Mouse (Mus musculus) liver, adult 2 months (tissue): ENCODE results near the gene Fam219a. TPM values are rescaled to one million over a fixed set of nuclear protein-coding genes. Genes with fewer than 3 reads are reported as not detected.

Source experiments
- DNase-seq: peaks from one replicate; pipeline ENCODE4 v3.0.0-alpha.2; 2011; ENCODE audit warnings: low read depth, low spot score; ENCODE audit errors: extremely low read depth
- H3K27ac ChIP-seq: fragments of 200-500 bp; replicated peaks from 2 replicates; pipeline ENCODE4 v1.5.1; 2012; ENCODE audit warnings: low read depth, mild to moderate bottlenecking, control low read depth, inconsistent platforms, low read length; ENCODE audit not compliant: insufficient read depth
- H3K27me3 ChIP-seq: fragments of 200-500 bp; 2 replicates; pipeline ENCODE4 v1.6.1; 2012; ENCODE audit warnings: mild to moderate bottlenecking, moderate library complexity, low read length, inconsistent platforms; ENCODE audit not compliant: control insufficient read depth, insufficient read depth
- H3K36me3 ChIP-seq: fragments of 200-500 bp; 2 replicates; pipeline ENCODE4 v1.6.1; 2012; ENCODE audit warnings: low read length, inconsistent platforms; ENCODE audit not compliant: control insufficient read depth, insufficient read depth
- H3K4me1 ChIP-seq: fragments of 200-500 bp; 2 replicates; pipeline ENCODE4 v1.6.1; 2011; ENCODE audit warnings: low read length; ENCODE audit not compliant: control insufficient read depth, insufficient read depth
- H3K4me3 ChIP-seq: fragments of 200-500 bp; 2 replicates; pipeline ENCODE4 v1.5.1; 2011; ENCODE audit warnings: low read depth, mild to moderate bottlenecking, control low read depth, low read length, moderate library complexity; ENCODE audit not compliant: insufficient read depth
- H3K79me2 ChIP-seq: fragments of 200-500 bp; 2 replicates; pipeline ENCODE4 v1.6.1; 2012; ENCODE audit warnings: inconsistent platforms, mild to moderate bottlenecking, low read length, moderate library complexity; ENCODE audit not compliant: control insufficient read depth, insufficient read depth
- H3K9ac ChIP-seq: fragments of 200-500 bp; 2 replicates; pipeline ENCODE4 v1.6.1; 2012; ENCODE audit warnings: low read depth, mild to moderate bottlenecking, control low read depth, inconsistent platforms, low read length
- CTCF ChIP-seq: fragments of 200-500 bp; IDR thresholded peaks from 2 replicates; pipeline ENCODE4 v1.5.1; 2011; ENCODE audit warnings: low read depth, low read length, control low read depth
- POLR2A ChIP-seq: fragments of 200-500 bp; IDR thresholded peaks from 2 replicates; pipeline ENCODE4 v1.6.1; 2011; ENCODE audit warnings: low read length, control low read depth; ENCODE audit not compliant: insufficient read depth; ENCODE audit errors: extremely low read depth
- WGBS: fragments of 180-500 bp; shearing (Covaris S2); methylation state at CpG from one replicate; pipeline ENCODE4 v1.1.7; 2018; 5-methylcytosine and 5-hydroxymethylcytosine counted together
- polyA plus RNA-seq: library from polyadenylated mRNA; depleted of rRNA; stranded (reverse); fragments of >200 nt; gene quantifications from 2 replicates; pipeline ENCODE4 v1.2.3, GENCODE M21; 2012
- total RNA-seq: library from RNA; depleted of rRNA; stranded (reverse); fragments of >200 nt; gene quantifications from 2 replicates; pipeline ENCODE4 v1.2.3, GENCODE M21; 2014

The Fam219a gene
- total and polyA plus RNA-seq, 2 experiments, result 1.5 to 6.5 TPM

- Histone ChIP-seq H3K27me3 (no peaks in the 10 kb centered on the region), H3K4me1 (peaks cover 10% of the 10 kb centered on the region; the same call in 1 of the 2 replicates), H3K4me3 (no peak overlapping the region), H3K9ac (no peak overlapping the region), H3K36me3 (no peaks in the 10 kb centered on the region), H3K27ac (no peak overlapping the region), H3K79me2 (no peaks in the 10 kb centered on the region; the same call in 1 of the 2 replicates)
- WGBS, result 14% methylated on average over 8 of the region's 8 CpGs
- TF ChIP-seq CTCF (0 out of 2 replicates have a peak, but pooled peaks have one; percentile 4), POLR2A (no peak)
- peak; percentile 33 for DNase-seq
Observed at GRCm38 (mm10) chr4:41545985-41546384, 23.4 kb downstream of the Fam219a start.

- no peak for TF ChIP-seq POLR2A
- TF ChIP-seq CTCF, result no peak
- DNase-seq, result no peak
- 95% methylated on average over 8 of the region's 8 CpGs for WGBS
- no peak overlapping the region for H3K27ac ChIP-seq
- no peaks in the 10 kb centered on the region; the same call in 1 of the 2 replicates for H3K79me2 ChIP-seq
- no peaks in the 10 kb centered on the region for H3K27me3 ChIP-seq
- H3K36me3 ChIP-seq, result no peaks in the 10 kb centered on the region
- H3K4me3 ChIP-seq, result no peak overlapping the region
- peaks cover 10% of the 10 kb centered on the region; the same call in 1 of the 2 replicates for H3K4me1 ChIP-seq
- no peak overlapping the region for H3K9ac ChIP-seq
Observed at GRCm38 (mm10) chr4:41542136-41542535, 27.2 kb downstream of the Fam219a start.

GRCm38 (mm10) chr4:41534866-41535265 lies 34.5 kb downstream of the Fam219a start:
- no peaks in the 10 kb centered on the region for H3K36me3 ChIP-seq
- H3K4me3 ChIP-seq, result no peak overlapping the region
- no peak for DNase-seq
- H3K27ac ChIP-seq, result no peak overlapping the region
- TF ChIP-seq POLR2A (no peak), CTCF (no peak)
- no peaks in the 10 kb centered on the region; the same call in 1 of the 2 replicates for H3K79me2 ChIP-seq
- H3K4me1 ChIP-seq, result no peaks in the 10 kb centered on the region
- WGBS, result 83% methylated on average over 5 of the region's 5 CpGs
- H3K9ac ChIP-seq, result no peak overlapping the region
- no peaks in the 10 kb centered on the region for H3K27me3 ChIP-seq

- H3K9ac ChIP-seq, result no peak overlapping the region
- DNase-seq, result no peak
- no peaks in the 10 kb centered on the region for H3K79me2 ChIP-seq
- TF ChIP-seq POLR2A (no peak), CTCF (no peak)
- H3K27me3 ChIP-seq, result no peaks in the 10 kb centered on the region
- H3K27ac ChIP-seq, result no peak overlapping the region
- H3K36me3 ChIP-seq, result no peaks in the 10 kb centered on the region
- H3K4me1 ChIP-seq, result peaks cover 6% of the 10 kb centered on the region
- no peak overlapping the region for H3K4me3 ChIP-seq
- WGBS, result 40% methylated on average over 6 of the region's 6 CpGs
Observed at GRCm38 (mm10) chr4:41532420-41532819, 36.9 kb downstream of the Fam219a start.

GRCm38 (mm10) chr4:41527996-41528395 lies 41.3 kb downstream of the Fam219a start:
- no peaks in the 10 kb centered on the region for H3K27me3 ChIP-seq
- H3K36me3 ChIP-seq, result no peaks in the 10 kb centered on the region
- WGBS, result 21% methylated on average over 8 of the region's 8 CpGs
- no peaks in the 10 kb centered on the region for H3K79me2 ChIP-seq
- peak; percentile 75 for DNase-seq
- no peak overlapping the region for H3K9ac ChIP-seq
- H3K27ac ChIP-seq, result no peak overlapping the region
- no peak overlapping the region for H3K4me3 ChIP-seq
- TF ChIP-seq CTCF, result no peak
- no peak for TF ChIP-seq POLR2A
- H3K4me1 ChIP-seq, result peaks cover 8% of the 10 kb centered on the region

- Histone ChIP-seq H3K4me3 (no peak overlapping the region), H3K27ac (no peak overlapping the region), H3K4me1 (peaks cover 8% of the 10 kb centered on the region), H3K9ac (no peak overlapping the region), H3K27me3 (no peaks in the 10 kb centered on the region), H3K79me2 (no peaks in the 10 kb centered on the region), H3K36me3 (no peaks in the 10 kb centered on the region)
- 87% methylated on average over 13 of the region's 13 CpGs for WGBS
- no peak for DNase-seq
- TF ChIP-seq POLR2A (no peak), CTCF (no peak)
Observed at GRCm38 (mm10) chr4:41527076-41527475, 42.3 kb downstream of the Fam219a start.
